18 mouse cellular contexts compared by ENCODE assay signal in genomic region chr17:11267951-11268350, GRCm38 (mm10).
DNase-seq lines count a peak whose midpoint lies in the region; ATAC-seq lines count a peak whose summit lies in the region.
"Had no signal": no experiment of that assay in that cellular context is flagged by ENCODE, and none has a peak within 500 bp of the region (broad histone marks: within the 10 kb centered on the region; RNA-seq: fewer than 3 reads in every experiment).

No protein-coding gene starts in this region.

- no peak for ATAC-seq in cerebellum, adult (ENCODE audit: insufficient number of reproducible peaks, low FRiP score, low TSS enrichment)
- ATAC-seq: activated CD4-positive, CD25-positive, alpha-beta regulatory T cell, adult 4 months; CD4-positive, CD25-positive, alpha-beta regulatory T cell, adult 4 months; Patski had no signal

- DNase-seq in cerebellum, postnatal 10 days = peak; percentile 39 to 59
- DNase-seq in cerebellum, postnatal 36 days = no peak
- peak; percentile 40 to 62 for DNase-seq in cerebellum, postnatal 14 days
- DNase-seq: adrenal gland, adult 2 months; adrenal gland, adult 8-10 months; adrenal gland, postnatal 10 days; adrenal gland, postnatal 14 days; adrenal gland, postnatal 25 days; adrenal gland, postnatal 36 days; B cell, adult 2 months; cerebellum, adult 11 months; cerebellum, adult 11-12 months; cerebellum, adult 18-20 months; cerebellum, adult 2 months had no signal

Comparison
In these comparisons a context has a peak if more than half of its experiments do, and no peak if none do; other contexts are left out.
1. DNase-seq: peak in cerebellum, postnatal 10 days (2 of 2) and cerebellum, postnatal 14 days (2 of 2); none in cerebellum, postnatal 36 days (0 of 2).